Mouse (Mus musculus): ENCODE data around the gene Jazf1.

- TF ChIP-seq GATA1 (IDR thresholded peaks at IDR 0.05; ENCODE audit: low read length) (no peak), TAL1 (IDR thresholded peaks at IDR 0.05; ENCODE audit: low read length) (no peak)
Measured at GRCm38 (mm10) chr6:52775350-52775749, 293.1 kb downstream of the Jazf1 start.
